Mouse (Mus musculus) lung, adult 2 months (tissue): Measurements from ENCODE around the gene Gm20388.

Source experiments
- CTCF ChIP-seq: fragments of 200-500 bp; IDR thresholded peaks from 2 replicates; pipeline ENCODE4 v1.5.1; 2011; ENCODE audit warnings: mild to moderate bottlenecking, low read length, control low read depth; ENCODE audit not compliant: insufficient read depth
- POLR2A ChIP-seq: fragments of 200-500 bp; IDR thresholded peaks from 2 replicates; pipeline ENCODE4 v1.6.1; 2011; ENCODE audit warnings: low read depth, mild to moderate bottlenecking, control low read depth, low read length, borderline replicate concordance; ENCODE audit errors: extremely low read depth

GRCm38 (mm10) chr8:121079944-121080343 is 1169.3 kb downstream of the Gm20388 start:
- no peak for TF ChIP-seq POLR2A
- TF ChIP-seq CTCF: no peak
